In genomic region chr1:18105866-18106529, GRCm38 (mm10) we compare ENCODE assay signal across 10 mouse cellular contexts. TPM values are rescaled to one million over a fixed set of nuclear protein-coding genes. Genes with fewer than 3 reads are reported as not detected.
DNase-seq lines count a peak whose midpoint lies in the region; ATAC-seq and TF ChIP-seq lines count a peak whose summit lies in the region.
"Had no signal": no experiment of that assay in that cellular context is flagged by ENCODE, and none has a peak within 500 bp of the region (broad histone marks: within the 10 kb centered on the region; RNA-seq: fewer than 3 reads in every experiment).

No protein-coding gene starts in this region.

- no peaks in the 10 kb centered on the region for H3K27me3 ChIP-seq in heart, postnatal 0 days (ENCODE audit: control insufficient read depth, insufficient read depth, low read length)
- no peaks in the 10 kb centered on the region for H3K27me3 ChIP-seq in heart, embryonic 11.5 days (ENCODE audit: control insufficient read depth, insufficient read depth, low read length)
- H3K27me3 ChIP-seq: heart, embryonic 15.5 days; megakaryocyte, embryonic 14.5 days had no signal

- 47% methylated on average over 5 of the region's 5 CpGs for WGBS in heart, postnatal 0 days
- 51% methylated on average over 5 of the region's 5 CpGs for WGBS in heart, embryonic 11.5 days (ENCODE audit: insufficient replicate concordance)

- peak; percentile 51 for TF ChIP-seq CTCF in heart, postnatal 0 days (IDR thresholded peaks at IDR 0.05; ENCODE audit: low read depth)

- no peaks in the 10 kb centered on the region for H3K4me1 ChIP-seq in heart, postnatal 0 days (ENCODE audit: control insufficient read depth, insufficient read depth)
- H3K4me1 ChIP-seq in heart, embryonic 11.5 days (ENCODE audit: control insufficient read depth, insufficient read depth, low read length): no peaks in the 10 kb centered on the region
- H3K4me1 ChIP-seq: heart, embryonic 15.5 days; megakaryocyte, embryonic 14.5 days had no signal

- TF ChIP-seq EP300 in heart, postnatal 0 days (IDR thresholded peaks at IDR 0.05; ENCODE audit: low read depth): no peak

- no peak overlapping the region for H3K9ac ChIP-seq in heart, postnatal 0 days (replicated peaks; ENCODE audit: low read depth, low read length)
- H3K9ac ChIP-seq in heart, embryonic 11.5 days (ENCODE audit: low read depth, low read length): no peak overlapping the region
- H3K9ac ChIP-seq: heart, embryonic 15.5 days had no signal

- no peak for ATAC-seq in heart, postnatal 0 days (ENCODE audit: insufficient read depth, low read depth)
- no peak for ATAC-seq in heart, embryonic 11.5 days (replicated peaks; ENCODE audit: insufficient number of reproducible peaks, low FRiP score, low TSS enrichment)
- no peak for ATAC-seq in activated CD4-positive, CD25-positive, alpha-beta regulatory T cell, adult 4 months

- H3K9me3 ChIP-seq in heart, postnatal 0 days (replicated peaks; ENCODE audit: control insufficient read depth, low read length): no peaks in the 10 kb centered on the region
- H3K9me3 ChIP-seq in heart, embryonic 11.5 days (replicated peaks; ENCODE audit: control insufficient read depth, low read length): no peaks in the 10 kb centered on the region
- H3K9me3 ChIP-seq: heart, embryonic 15.5 days; megakaryocyte, embryonic 14.5 days had no signal

- peak; percentile 16 for DNase-seq in heart, postnatal 0 days (ENCODE audit: low spot score)
- peak; percentile 33 for DNase-seq in A20 (ENCODE audit: low read depth, low spot score)
- peak; percentile 76 for DNase-seq in embryo, embryonic 10.5 days (ENCODE audit: low spot score)
- peak; percentile 21 for DNase-seq in layer of hippocampus, adult 9-10 months (ENCODE audit: low spot score)
- no peak for DNase-seq in B cell, adult 2 months
- DNase-seq in spleen, postnatal 36 days (ENCODE audit: low spot score in 2 of 2): no peak

- H3K27ac ChIP-seq in heart, postnatal 0 days (ENCODE audit: low read depth): no peak overlapping the region
- no peak overlapping the region for H3K27ac ChIP-seq in heart, embryonic 11.5 days (ENCODE audit: low read depth, low read length)
- H3K27ac ChIP-seq: heart, embryonic 15.5 days had no signal

- H3K4me3 ChIP-seq in heart, postnatal 0 days (ENCODE audit: low read depth, low read length): no peak overlapping the region
- no peak overlapping the region for H3K4me3 ChIP-seq in heart, embryonic 11.5 days (ENCODE audit: low read depth, low read length)
- H3K4me3 ChIP-seq: heart, embryonic 15.5 days; megakaryocyte, embryonic 14.5 days had no signal

- no peak overlapping the region for H3K4me2 ChIP-seq in heart, postnatal 0 days (ENCODE audit: low read depth, low read length)
- no peak overlapping the region for H3K4me2 ChIP-seq in heart, embryonic 11.5 days
- H3K4me2 ChIP-seq: heart, embryonic 15.5 days had no signal

- H3K36me3 ChIP-seq in heart, postnatal 0 days (replicated peaks; ENCODE audit: control insufficient read depth, insufficient read depth, low read length): no peaks in the 10 kb centered on the region
- no peaks in the 10 kb centered on the region for H3K36me3 ChIP-seq in heart, embryonic 11.5 days (ENCODE audit: control insufficient read depth, insufficient read depth, low read length)
- H3K36me3 ChIP-seq: heart, embryonic 15.5 days had no signal

RNA-seq across cellular contexts. Expression of gene Crisp4, which starts 39.7 kb away (rescaled TPM):
- not detected in 2 replicates for total RNA-seq in heart, postnatal 0 days (2014; rRNA removed; ENCODE audit: low replicate concordance)
- polyA plus RNA-seq in heart, postnatal 0 days (2015; fragmentation: Nextera tagmentation; extraction: Ambion mirVana): not detected in 2 replicates
- not detected in 2 replicates for polyA plus RNA-seq in heart, embryonic 11.5 days (2014; fragmentation: Nextera tagmentation; extraction: Ambion mirVana)
- not detected for polyA plus RNA-seq in activated CD4-positive, CD25-positive, alpha-beta regulatory T cell, adult 4 months (2017; shearing (Covaris generic))
- polyA plus RNA-seq: heart, embryonic 15.5 days had no signal

Comparison
In these comparisons a context has a peak if more than half of its experiments do, and no peak if none do; other contexts are left out.
1. DNase-seq: peak in heart, postnatal 0 days (single experiment), A20 (single experiment), embryo, embryonic 10.5 days (single experiment) and layer of hippocampus, adult 9-10 months (single experiment); none in B cell, adult 2 months (0 of 2) and spleen, postnatal 36 days (0 of 2).